Mouse (Mus musculus): Measurements from ENCODE around the gene Tnrc6b. TPM values are rescaled to one million over a fixed set of nuclear protein-coding genes. Genes with fewer than 3 reads are reported as not detected.
A peak's percentile ranks its signal among the peaks of the same experiment; 100 is the strongest.

The Tnrc6b gene
- total RNA-seq, 2 experiments from 2014 or later, result 51.5 to 68.8 TPM

DNA sequence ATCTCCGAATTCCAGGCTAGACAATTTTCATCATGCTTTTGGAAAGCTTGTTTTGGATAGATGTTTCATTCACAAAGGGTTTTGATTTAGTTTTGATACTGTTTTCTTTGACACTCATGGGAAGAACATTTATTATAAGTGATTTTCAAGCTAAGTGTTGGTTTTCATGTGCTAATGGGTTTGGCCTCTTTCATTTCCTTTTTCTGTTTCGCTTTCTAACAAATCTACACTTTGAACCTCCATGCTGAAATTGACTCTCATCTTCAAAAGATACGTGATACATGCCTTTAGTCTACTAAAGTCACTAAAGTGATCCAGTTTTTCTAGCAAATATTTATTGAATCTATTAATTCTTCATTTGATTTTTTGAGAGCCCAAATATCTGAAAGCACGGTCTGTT, 76.6 kb downstream of the Tnrc6b start:
- no peak for DNase-seq

DNA sequence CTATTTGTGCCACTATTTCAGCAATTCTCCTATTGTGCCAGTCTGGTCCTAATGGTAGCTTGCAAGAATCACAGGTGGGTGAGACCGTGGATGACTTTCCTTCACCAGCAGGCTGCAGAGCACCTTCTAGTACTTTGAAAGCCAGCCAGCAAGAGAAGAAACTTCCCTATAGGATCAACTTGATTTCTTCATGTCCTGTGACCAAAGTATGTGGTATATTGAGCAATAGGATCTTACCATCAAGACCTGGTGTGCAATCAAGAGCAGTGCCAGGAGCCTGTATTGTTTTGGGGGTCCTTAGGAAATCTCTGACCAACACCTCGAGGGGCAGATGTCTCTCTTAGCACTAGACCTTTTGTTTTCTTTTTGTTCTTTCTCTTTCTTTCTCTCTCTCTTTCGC, 81.4 kb downstream of the Tnrc6b start:
- no peak for DNase-seq

DNA sequence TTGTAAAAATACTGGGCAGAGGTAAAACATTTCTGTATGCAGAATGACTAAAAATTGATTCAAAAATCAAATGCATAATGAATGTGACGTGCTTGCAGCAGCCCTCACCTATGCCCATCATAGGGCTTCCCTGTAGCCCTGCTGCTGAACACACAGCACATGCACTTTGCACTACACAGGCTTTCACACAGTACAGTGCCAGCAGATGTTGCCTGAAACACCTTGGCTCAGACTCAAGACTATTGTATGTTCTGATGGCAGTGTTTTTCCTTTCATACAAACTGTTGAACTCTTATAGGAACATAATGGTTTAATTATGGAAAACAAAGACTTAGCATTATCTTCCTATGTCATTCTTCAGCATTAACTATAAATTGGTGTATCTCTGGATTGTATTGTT, 84.0 kb downstream of the Tnrc6b start:
- no peak for DNase-seq

DNA sequence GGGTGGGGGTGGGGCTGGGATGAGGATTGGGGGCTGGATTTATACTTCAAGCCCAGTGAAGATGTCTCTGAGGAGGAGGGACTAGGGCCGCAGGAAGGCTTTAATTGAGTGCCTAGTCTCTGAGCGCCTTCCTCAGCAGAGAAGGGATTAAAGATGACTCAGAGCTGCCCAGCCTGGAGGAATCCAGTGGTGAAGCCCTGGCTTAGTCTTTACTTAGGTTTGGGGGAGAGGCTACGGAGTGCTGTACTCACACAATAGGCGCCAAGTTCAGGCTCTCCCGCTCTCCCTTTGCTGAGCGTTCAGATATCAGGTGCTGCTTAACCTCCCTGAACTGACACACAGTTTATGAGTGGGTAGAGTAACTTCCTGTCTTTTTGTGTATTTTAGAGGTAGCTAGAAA, 86.6 kb downstream of the Tnrc6b start:
- DNase-seq, result no peak

DNA sequence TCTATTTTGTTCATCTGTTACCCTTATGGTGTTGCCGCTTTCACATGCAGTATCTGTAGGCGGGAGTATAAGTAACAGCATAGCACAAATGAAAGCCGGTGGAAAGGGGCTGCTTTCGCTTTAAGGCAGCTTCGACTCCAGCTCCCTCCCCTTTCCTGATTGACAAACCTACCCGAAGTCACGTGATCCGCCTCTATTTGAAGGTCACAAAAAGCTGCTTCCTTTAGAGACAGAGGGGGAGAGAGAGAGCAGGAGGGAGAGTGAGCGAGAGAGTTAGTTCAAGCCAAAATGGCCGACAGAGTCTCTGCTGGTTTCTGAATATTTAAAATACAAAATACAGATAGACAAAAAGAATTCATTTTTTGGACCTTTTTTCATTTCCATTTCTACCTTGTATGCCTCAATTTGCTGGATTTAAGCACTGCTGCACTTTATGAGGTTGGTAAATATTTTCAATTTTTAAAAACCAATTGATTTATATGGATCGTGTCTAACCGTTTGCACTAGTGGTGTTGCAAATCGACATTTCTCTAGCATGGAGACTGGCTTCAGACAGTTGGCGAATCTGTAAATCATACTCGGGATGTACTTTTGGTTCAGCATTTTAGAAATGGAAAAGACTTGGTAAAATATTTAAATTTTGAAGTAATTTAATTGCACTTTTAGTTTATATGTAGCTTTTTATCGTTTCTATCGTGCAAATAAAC, 87.4 kb downstream of the Tnrc6b start:
- peak; percentile 78 for DNase-seq

DNA sequence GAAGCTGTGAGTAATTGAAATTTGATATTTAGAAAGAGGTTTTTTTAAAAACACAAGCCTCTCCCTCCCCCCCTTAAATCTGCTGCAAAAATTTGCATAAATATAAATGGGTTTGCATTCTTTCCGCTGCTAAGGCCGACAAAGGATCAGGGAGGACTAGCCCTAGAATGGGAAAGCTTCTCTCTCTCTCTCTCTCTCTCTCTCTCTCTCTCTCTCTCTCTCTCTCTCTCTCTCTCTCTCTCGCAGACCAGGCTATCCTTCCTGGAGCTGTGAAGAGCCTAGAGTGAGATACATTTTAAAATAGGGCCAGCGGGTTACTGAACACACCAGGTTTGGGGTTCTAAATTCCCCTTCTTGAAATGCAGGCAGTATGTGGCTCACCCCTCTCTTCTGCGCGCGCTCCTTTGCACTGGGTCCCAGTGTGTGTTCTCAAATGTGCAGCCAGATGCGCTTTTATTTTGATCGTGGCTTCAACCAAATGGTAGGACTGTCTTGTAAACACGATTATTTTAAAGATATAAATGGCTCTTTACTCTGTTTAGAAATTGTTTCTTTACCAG, 88.0 kb downstream of the Tnrc6b start:
- DNase-seq, result peak; percentile 24

DNA sequence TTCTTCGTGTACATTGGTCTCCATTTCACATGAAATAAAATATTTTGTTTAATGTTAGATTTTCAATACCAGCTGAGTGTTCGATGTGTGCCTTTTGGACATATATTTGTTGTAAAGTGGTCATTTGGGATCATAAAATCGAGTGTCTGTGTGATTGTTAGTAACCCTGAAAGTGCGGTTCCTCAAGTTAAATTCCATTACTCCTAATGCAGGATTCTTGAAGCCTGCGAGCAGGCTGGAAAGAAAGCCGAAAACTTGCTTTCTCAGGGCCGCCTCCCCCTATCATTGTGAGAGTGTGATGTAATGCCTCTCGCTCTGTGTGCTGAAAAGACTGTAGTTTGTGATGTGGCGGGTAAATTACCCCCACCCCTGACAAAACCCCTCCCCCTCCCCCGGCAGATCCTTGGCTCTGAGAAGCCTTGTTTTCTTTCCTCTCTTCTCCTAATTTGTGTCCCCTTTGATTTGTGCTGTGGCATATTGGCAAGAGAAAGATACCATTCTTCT, 88.6 kb downstream of the Tnrc6b start:
- DNase-seq, result no peak

DNA sequence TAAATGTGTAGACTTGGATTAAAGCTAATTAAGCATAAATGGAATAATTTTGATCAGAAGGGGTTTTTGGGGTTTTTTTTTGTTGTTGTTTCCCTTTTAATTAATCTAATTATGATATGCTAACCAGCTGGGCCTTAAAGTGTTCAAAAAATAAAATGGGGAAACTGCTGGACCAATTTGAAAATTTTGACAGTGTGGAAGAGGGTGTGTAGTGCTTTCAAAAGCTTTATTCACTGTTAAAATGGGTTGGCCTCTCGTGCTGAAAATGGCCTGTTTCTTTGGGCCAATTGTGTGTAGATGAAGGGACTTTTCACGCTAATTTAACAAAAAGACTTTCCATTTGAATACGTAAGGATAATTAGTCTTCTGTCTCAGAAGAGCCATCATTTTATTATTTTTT, 89.1 kb downstream of the Tnrc6b start:
- DNase-seq, result no peak

DNA sequence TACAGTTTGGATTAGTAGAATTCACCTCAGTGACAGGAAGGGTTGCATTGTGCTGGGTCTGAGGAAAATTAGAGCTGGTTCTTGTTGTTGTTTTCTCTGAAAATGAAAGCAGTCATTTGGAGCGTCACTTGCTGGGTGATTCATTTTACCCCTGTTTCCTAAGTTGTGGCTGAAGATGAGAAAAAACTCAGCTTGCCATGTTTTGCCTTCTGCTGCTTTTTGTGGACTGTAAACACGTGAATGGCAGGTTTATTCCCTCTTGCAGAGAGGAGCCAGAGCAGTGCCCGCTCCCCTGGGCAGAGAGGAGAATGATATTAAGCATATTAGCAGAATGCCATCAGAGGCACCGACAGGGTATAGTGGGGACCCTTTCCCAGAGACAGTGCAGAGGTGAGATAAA, 89.7 kb downstream of the Tnrc6b start:
- DNase-seq, result no peak

DNA sequence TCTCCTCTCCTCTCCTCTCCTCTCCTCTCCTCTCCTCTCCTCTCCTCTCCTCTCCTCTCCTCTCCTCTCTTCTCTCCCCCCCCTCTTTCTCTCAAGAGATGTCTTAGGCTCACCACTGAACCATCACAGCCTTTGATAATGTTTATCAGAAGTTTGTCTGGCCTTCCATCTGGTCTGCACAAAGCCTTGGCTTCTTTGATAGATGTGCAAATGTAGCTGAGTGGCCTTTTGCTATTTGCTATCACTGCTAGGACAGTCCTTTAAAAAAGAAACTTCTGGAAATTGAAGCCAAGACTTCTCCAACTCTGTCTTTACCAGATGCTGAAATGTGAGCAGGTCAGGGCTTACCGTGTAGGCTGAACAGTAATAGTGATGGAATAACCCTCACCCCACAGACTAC, 90.5 kb downstream of the Tnrc6b start:
- no peak for DNase-seq

DNA sequence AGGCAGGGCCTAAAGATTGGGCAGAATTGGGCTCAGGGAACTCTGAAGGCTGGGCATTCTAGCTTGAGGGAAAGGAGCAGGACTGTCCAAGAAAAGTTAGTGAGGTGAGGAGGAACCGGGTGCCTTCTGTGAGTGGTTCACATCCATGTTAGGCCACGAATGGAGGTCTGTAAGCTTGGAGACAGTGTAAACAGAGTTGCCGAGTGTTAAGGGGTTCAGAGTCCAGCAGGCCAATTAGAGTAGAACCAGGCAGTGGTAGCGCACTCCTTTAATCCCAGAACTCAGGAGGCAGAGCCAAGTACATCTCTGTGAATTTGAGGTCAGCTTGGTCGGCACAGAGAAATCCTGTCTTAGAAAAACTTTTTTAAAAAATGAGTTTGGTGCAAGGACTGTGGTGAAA, 96.0 kb downstream of the Tnrc6b start:
- DNase-seq, result no peak

DNA sequence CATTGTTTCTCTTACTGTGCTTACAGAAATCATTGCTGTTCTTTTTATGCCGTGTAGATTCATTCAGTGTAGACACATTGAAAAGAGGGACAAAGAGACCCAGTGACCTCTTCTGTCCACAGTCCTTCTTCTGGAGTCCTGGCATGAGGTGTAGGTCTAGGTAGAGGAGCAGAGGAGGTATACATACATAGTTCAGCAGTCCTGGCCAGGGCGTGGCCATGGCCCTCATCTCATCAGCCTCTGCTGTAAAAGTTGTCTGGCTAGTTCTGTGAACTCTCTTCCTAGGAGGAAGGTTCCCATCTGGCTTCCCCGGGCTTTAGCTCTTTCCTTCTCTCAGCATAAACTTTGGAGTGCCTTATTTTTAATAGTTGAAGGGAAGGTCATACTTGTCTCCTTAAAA, 99.1 kb downstream of the Tnrc6b start:
- DNase-seq, result no peak

DNA sequence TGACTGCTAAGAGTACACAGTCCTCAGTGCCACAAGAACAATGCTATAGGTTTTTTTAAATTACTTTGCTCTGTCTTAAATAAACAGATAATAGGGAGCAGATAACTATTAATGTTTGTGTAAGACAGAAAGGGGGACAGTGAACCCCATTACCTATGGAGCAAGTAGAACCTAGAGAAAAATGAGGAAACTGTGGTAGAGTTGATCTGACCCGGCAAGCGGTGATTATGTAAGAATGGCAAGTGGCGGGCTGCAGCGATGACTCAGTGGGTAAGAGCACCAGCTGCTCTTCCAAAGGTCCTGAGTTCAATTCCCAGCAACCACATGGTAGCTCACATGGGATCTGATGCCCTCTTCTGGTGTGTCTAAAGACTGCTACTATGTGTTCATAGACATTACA, 101.7 kb downstream of the Tnrc6b start:
- DNase-seq, result no peak

DNA sequence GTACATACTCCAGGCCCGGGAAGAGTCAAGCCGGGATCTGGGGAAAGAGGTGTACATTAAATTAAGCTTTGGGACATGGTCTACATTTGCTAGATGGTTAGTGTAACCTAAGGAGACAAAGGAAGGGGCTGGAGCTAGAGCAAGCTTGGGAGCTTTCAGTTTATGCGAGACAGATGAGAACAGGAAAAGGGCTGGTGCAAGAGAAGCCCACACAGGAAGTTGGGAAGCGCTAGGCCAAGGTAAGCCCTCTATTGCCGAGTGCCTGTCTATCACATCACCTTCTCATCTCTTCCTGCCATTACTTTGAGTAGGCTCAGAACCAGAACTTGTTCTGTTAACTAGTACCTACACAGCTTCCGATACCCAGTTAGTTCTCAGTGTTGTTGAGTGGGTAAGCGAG, 103.7 kb downstream of the Tnrc6b start:
- DNase-seq, result no peak

DNA sequence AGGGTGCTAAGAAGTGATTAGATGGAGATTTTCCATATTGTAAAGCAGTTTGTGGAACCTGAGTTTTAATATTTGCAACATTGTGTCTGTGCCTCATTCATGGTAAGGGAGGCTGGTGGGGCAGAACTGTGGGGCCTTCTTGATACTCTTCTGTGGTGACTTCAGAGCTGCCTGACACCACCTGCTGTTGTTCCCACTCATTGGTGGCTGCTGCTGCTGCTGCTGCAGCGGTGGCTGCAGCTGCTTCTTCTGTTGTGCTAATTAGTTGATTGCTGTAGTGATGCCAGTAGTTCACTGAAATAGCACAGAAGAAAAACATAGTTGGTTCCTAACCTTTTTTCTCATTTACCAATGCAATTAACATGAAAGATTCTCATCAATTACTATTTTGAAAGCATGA, 111.2 kb downstream of the Tnrc6b start:
- DNase-seq, result no peak

DNA sequence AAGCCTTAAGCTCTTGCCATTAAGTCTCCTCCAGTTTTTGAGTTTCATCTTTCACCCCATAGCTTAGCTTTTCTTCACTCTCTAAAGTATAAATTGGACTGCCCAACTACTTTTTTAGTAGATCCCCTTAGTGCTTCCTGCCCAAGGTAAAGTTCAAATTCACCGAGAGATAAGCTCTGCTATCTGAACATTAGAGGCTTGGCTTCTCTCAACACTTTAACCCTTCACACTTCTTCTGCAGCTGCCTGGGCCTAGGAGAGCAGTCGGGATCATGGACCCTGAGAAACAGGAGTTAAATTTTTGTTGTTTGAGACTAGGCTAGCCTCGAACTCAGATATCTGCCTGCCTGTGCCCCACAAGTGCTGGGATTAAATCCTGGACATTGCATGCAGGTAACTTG, 120.1 kb downstream of the Tnrc6b start:
- DNase-seq, result no peak

DNA sequence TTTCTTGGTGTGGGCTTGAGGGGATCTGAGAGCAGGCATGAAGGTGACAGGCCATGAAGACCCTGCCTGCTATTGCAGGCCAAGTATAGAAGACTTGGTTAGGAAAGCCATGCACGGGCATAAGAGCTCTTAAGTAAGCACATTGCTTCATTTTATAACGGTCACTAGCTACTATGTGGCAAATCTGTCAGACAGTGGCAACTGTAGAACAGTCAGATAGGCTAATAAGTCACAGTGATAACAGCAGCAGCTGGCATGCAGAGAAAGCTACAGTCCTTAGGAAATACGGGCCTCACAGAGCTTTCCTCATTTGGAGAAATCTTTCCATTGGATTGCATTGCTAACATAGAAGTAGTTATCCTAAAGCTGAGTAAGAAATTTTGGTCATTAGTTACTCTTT, 121.7 kb downstream of the Tnrc6b start:
- DNase-seq, result no peak

DNA sequence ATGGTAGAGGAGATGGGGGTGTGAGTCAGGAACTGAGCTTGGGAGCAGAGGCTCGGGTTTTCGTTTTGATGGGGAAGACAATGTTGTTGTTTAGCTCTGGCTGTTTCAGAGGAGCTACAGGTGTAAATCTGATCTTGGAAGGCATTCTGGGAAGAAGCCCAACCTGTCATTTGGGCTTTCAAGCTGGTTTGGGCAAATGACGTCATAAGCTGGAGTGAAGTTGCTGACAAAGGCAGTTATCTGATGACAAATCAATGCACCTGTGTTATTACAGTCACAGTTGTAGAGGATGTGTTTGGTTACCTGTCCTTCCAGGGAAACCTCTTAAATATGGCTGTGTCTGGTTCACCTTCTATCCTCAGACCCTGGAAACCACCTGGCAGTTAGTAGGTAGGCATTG, 125.1 kb downstream of the Tnrc6b start:
- no peak for DNase-seq

DNA sequence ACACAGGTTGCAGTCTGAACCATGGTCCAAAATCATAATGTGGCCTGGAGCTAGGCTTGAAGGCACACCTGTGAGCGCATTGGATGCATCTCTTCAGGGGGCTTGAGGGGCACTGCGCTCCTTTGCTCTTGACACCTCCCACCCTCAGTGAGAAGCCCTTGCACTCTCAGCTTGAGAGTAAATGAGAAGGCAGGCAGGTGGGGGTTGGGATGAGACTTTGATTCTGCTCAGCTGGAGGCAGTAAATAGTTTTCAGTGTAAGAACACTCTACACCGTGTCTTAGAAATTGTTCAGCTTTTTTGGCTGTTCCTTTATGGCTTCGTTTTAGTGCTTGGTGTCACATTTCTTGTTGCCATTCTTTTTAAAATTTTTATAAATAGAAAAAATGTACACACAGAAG, 127.7 kb downstream of the Tnrc6b start:
- DNase-seq, result no peak

DNA sequence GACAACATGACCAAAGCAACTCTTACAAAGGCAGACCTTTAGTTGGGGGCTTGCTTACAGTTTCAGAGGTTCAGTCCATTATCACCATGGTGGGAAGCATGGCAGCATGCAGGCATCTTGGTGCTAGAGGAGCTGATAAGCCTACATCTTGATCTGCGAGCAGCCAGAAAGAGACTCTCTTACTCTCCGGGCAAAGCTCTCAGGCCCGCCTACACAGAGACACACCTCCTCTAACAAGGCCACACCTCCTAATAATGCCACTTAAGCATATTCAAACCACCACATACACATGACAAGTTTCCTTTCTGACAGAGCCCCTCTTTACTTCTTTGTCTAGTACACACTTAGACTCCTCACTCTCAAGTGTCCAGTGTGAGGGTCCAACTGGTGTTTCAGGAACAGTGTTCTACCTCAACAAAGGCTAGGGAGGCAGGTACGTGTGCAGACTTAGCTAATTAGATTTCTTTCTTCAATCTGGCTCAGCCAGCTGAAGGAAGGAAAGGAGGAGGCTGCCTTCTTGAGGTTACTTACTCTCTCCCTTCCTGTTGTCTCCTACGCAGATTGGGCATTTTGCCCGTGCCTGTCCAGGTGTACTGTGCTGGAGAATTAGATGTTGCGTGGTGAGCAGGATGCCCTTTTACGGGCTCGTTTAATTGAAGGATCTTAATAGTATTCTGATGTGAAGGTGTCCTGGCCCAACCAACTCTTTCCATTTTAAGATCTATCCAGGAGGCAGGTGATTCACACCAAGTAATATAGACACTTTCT, 128.7 kb downstream of the Tnrc6b start:
- DNase-seq, result no peak

DNA sequence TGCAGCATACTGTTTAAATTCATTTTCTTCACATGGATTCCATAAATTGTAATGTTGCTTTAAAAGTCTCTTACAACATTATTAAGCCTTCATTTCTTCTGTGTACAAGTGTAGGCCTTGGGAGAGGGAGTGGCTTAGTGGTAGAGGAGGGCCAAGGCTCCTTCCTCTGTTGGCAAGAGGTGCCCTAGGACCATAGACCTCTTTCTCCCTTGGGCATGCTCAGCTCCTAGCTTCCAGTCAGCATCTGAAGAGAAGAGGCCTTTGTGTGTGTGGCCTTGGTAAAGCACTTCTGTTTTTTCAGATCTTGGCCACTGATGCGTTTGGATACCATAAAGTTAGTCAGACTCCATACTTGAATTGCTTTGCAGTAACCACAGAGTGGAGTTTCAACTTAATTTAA, 133.1 kb downstream of the Tnrc6b start:
- DNase-seq, result no peak

DNA sequence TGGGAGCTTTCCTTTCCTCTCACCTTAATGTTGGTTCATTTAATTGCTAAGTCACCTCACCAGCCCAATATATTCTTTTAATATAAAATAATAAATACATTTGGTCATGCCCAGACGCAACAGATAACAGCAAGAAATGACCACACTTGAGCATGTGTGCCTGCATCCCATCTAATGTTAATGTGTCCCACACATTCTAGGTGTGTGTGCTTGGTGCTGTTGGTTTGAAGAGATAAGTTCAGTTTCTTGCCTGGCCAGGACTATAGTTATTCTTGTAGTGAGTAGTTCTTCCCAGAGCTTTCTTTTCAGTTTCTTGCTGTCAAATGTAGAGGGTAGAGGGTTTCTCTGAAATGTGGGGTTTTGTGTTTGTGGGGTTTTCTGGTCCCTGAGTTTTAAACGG, 133.8 kb downstream of the Tnrc6b start:
- no peak for DNase-seq

DNA sequence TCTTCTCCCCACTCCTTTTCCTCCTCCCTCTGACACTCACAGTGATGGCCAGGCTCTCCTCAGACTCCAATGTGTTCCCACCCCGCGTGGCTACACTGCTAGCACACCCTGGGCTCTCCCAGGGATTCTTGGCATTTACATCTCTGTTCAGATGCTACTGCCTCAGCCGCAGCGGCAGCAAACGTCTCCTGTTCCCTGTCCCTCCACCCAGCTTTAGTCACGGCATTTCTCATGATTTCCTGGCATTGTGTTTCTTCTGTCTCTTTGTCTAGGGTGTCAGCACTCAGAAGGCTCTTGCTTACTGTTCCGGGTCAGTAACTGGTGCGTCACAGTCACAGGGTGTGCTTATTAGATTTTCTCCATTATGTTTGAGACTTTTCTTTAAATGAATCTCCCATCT, 138.9 kb downstream of the Tnrc6b start:
- DNase-seq, result no peak

Data from gastrocnemius, postnatal 10 days (tissue).